Comparison of ENCODE assay signal across 13 mouse cellular contexts in genomic region chr7:25306614-25306996, GRCm38 (mm10). TPM values are rescaled to one million over a fixed set of nuclear protein-coding genes. Genes with fewer than 3 reads are reported as not detected.
A peak's percentile ranks its signal among the peaks of the same experiment; 100 is the strongest.
DNase-seq lines count a peak whose midpoint lies in the region; ATAC-seq and TF ChIP-seq lines count a peak whose summit lies in the region.
"Had no signal": no experiment of that assay in that cellular context is flagged by ENCODE, and none has a peak within 500 bp of the region (broad histone marks: within the 10 kb centered on the region; RNA-seq: fewer than 3 reads in every experiment).

No protein-coding gene starts in this region.

- peak overlapping the region; percentile 89 for H3K4me3 ChIP-seq in cerebellum, adult 2 months (replicated peaks; ENCODE audit: insufficient read depth, low read depth, low read length)
- no peak overlapping the region for H3K4me3 ChIP-seq in embryonic facial prominence, embryonic 13.5 days
- H3K4me3 ChIP-seq in hindbrain, embryonic 13.5 days, result peak overlapping the region; percentile 72
- H3K4me3 ChIP-seq in midbrain, embryonic 14.5 days (replicated peaks; ENCODE audit: low read depth, low read length), result peak overlapping the region; percentile 75

- peak overlapping the region; percentile 82; the same call in 1 of the 2 replicates for H3K27ac ChIP-seq in cerebellum, adult 2 months (ENCODE audit: insufficient read depth, low read length)
- no peak overlapping the region for H3K27ac ChIP-seq in embryonic facial prominence, embryonic 13.5 days
- peak overlapping the region; percentile 95 for H3K27ac ChIP-seq in hindbrain, embryonic 13.5 days
- peak overlapping the region; percentile 92 for H3K27ac ChIP-seq in midbrain, embryonic 14.5 days (replicated peaks; ENCODE audit: low read depth, low read length)
- H3K27ac ChIP-seq: kidney, postnatal 0 days; limb, embryonic 15.5 days; stomach, embryonic 15.5 days had no signal

- no peaks in the 10 kb centered on the region for H3K9me3 ChIP-seq in embryonic facial prominence, embryonic 13.5 days
- H3K9me3 ChIP-seq in hindbrain, embryonic 13.5 days, result no peaks in the 10 kb centered on the region
- H3K9me3 ChIP-seq in midbrain, embryonic 14.5 days (ENCODE audit: control insufficient read depth, low read length), result no peaks in the 10 kb centered on the region
- H3K9me3 ChIP-seq: limb, embryonic 15.5 days; stomach, embryonic 15.5 days had no signal

- H3K4me2 ChIP-seq in embryonic facial prominence, embryonic 13.5 days, result peak overlapping the region; percentile 93; the same call in 1 of the 2 replicates
- peak overlapping the region; percentile 80 for H3K4me2 ChIP-seq in hindbrain, embryonic 13.5 days
- peak overlapping the region; percentile 85 for H3K4me2 ChIP-seq in midbrain, embryonic 14.5 days (ENCODE audit: low read length)

- ATAC-seq in cerebellum, adult (ENCODE audit: insufficient number of reproducible peaks, low FRiP score, low TSS enrichment), result no peak
- ATAC-seq in embryonic facial prominence, embryonic 13.5 days (ENCODE audit: insufficient number of reproducible peaks, insufficient read depth, low FRiP score, low TSS enrichment, low read depth), result no peak
- ATAC-seq in hindbrain, embryonic 13.5 days (ENCODE audit: low FRiP score), result peak; percentile 17; the same call in 1 of the 2 replicates
- ATAC-seq in midbrain, embryonic 14.5 days (ENCODE audit: low FRiP score, low TSS enrichment), result no peak
- no peak for ATAC-seq in erythroid progenitor cell, adult 5-6 weeks (replicated peaks; ENCODE audit: low FRiP score, poor library complexity, severe bottlenecking)

- no peak for TF ChIP-seq POLR2A in cerebellum, adult 2 months (IDR thresholded peaks at IDR 0.05; ENCODE audit: borderline replicate concordance, insufficient read depth, low read length)

- no peak for TF ChIP-seq CTCF in cerebellum, adult 2 months (IDR thresholded peaks at IDR 0.05; ENCODE audit: borderline replicate concordance, insufficient read depth, low read depth, low read length)

- DNase-seq in cerebellum, adult 2 months, result no peak
- no peak for DNase-seq in midbrain, embryonic 14.5 days
- DNase-seq in lung, postnatal 25 days (ENCODE audit: low spot score), result no peak
- no peak for DNase-seq in left cerebral cortex, adult 9 months (ENCODE audit: low spot score in 2 of 2)
- DNase-seq: gastrocnemius, postnatal 25 days; heart, postnatal 36 days had no signal

- H3K9ac ChIP-seq in embryonic facial prominence, embryonic 13.5 days, result no peak overlapping the region
- peak overlapping the region; percentile 93 for H3K9ac ChIP-seq in hindbrain, embryonic 13.5 days
- peak overlapping the region; percentile 94 for H3K9ac ChIP-seq in midbrain, embryonic 14.5 days (replicated peaks; ENCODE audit: low read length)
- H3K9ac ChIP-seq: limb, embryonic 15.5 days; stomach, embryonic 15.5 days had no signal

- 1% methylated on average over 2 of the region's 2 CpGs for WGBS in cerebellum, adult 2 months
- 49% methylated on average over 2 of the region's 2 CpGs for WGBS in embryonic facial prominence, embryonic 13.5 days
- WGBS in hindbrain, embryonic 13.5 days, result 42% methylated on average over 2 of the region's 2 CpGs
- 35% methylated on average over 2 of the region's 2 CpGs for WGBS in midbrain, embryonic 14.5 days

- peaks cover 18% of the 10 kb centered on the region for H3K4me1 ChIP-seq in cerebellum, adult 2 months (ENCODE audit: control insufficient read depth, insufficient read depth, low read length)
- peaks cover 10% of the 10 kb centered on the region for H3K4me1 ChIP-seq in embryonic facial prominence, embryonic 13.5 days
- H3K4me1 ChIP-seq in hindbrain, embryonic 13.5 days (replicated peaks), result peaks cover 20% of the 10 kb centered on the region
- H3K4me1 ChIP-seq in midbrain, embryonic 14.5 days (ENCODE audit: control insufficient read depth, insufficient read depth, low read length), result peaks cover 7% of the 10 kb centered on the region

- no peaks in the 10 kb centered on the region for H3K27me3 ChIP-seq in cerebellum, adult 2 months (ENCODE audit: control insufficient read depth, insufficient read depth, low read length)
- peaks cover 30% of the 10 kb centered on the region for H3K27me3 ChIP-seq in embryonic facial prominence, embryonic 13.5 days
- peaks cover 29% of the 10 kb centered on the region for H3K27me3 ChIP-seq in hindbrain, embryonic 13.5 days
- H3K27me3 ChIP-seq in midbrain, embryonic 14.5 days (ENCODE audit: control insufficient read depth, insufficient read depth, low read length), result peaks cover 6% of the 10 kb centered on the region; the same call in 1 of the 2 replicates

- no peaks in the 10 kb centered on the region for H3K36me3 ChIP-seq in embryonic facial prominence, embryonic 13.5 days
- peaks cover 18% of the 10 kb centered on the region for H3K36me3 ChIP-seq in hindbrain, embryonic 13.5 days
- peaks cover 14% of the 10 kb centered on the region; the same call in 1 of the 2 replicates for H3K36me3 ChIP-seq in midbrain, embryonic 14.5 days (ENCODE audit: control insufficient read depth, insufficient read depth, low read length)
- H3K36me3 ChIP-seq: limb, embryonic 15.5 days; stomach, embryonic 15.5 days had no signal

RNA-seq across cellular contexts. Expression of gene Tmem145, which starts 0.7 kb away (rescaled TPM):
- 226 and 246 TPM in 2 replicates for polyA plus RNA-seq in cerebellum, adult 2 months (2012; rRNA removed)
- polyA plus RNA-seq in embryonic facial prominence, embryonic 13.5 days (2015; fragmentation: Nextera tagmentation; extraction: Ambion mirVana), result 2.2 and 2.5 TPM in 2 replicates
- polyA plus RNA-seq in hindbrain, embryonic 13.5 days (2015; fragmentation: Nextera tagmentation; extraction: Ambion mirVana), result 49.5 and 50.6 TPM in 2 replicates
- polyA plus RNA-seq in midbrain, embryonic 14.5 days (2014; fragmentation: Nextera tagmentation; extraction: Ambion mirVana), result 68.6 and 77.8 TPM in 2 replicates
- not detected in 2 replicates for total RNA-seq in erythroid progenitor cell, adult 5-6 weeks (2015; ENCODE audit: low replicate concordance)
- total RNA-seq in erythroid progenitor cell, adult 5-6 weeks (2017; ENCODE audit: low replicate concordance), result not detected in 2 replicates
- total RNA-seq: gastrocnemius, postnatal 25 days; heart, postnatal 36 days had no signal

RNA-seq across cellular contexts. Expression of gene Prr19, which starts 5.4 kb away (rescaled TPM):
- polyA plus RNA-seq in cerebellum, adult 2 months (2012; rRNA removed), result 0.16 and 0.20 TPM in 2 replicates
- 0.60 and 0.92 TPM in 2 replicates for polyA plus RNA-seq in embryonic facial prominence, embryonic 13.5 days (2015; fragmentation: Nextera tagmentation; extraction: Ambion mirVana)
- 2.3 TPM in 2 replicates for polyA plus RNA-seq in hindbrain, embryonic 13.5 days (2015; fragmentation: Nextera tagmentation; extraction: Ambion mirVana)
- 3.0 and 3.2 TPM in 2 replicates for polyA plus RNA-seq in midbrain, embryonic 14.5 days (2014; fragmentation: Nextera tagmentation; extraction: Ambion mirVana)
- not detected in 2 replicates for total RNA-seq in erythroid progenitor cell, adult 5-6 weeks (2015; ENCODE audit: low replicate concordance)
- not detected in 2 replicates for total RNA-seq in erythroid progenitor cell, adult 5-6 weeks (2017; ENCODE audit: low replicate concordance)
- total RNA-seq: gastrocnemius, postnatal 25 days; heart, postnatal 36 days had no signal

RNA-seq across cellular contexts. Expression of gene Pafah1b3, which starts 8.8 kb away (rescaled TPM):
- 41.9 and 42.6 TPM in 2 replicates for polyA plus RNA-seq in cerebellum, adult 2 months (2012; rRNA removed)
- 315 and 322 TPM in 2 replicates for polyA plus RNA-seq in embryonic facial prominence, embryonic 13.5 days (2015; fragmentation: Nextera tagmentation; extraction: Ambion mirVana)
- polyA plus RNA-seq in hindbrain, embryonic 13.5 days (2015; fragmentation: Nextera tagmentation; extraction: Ambion mirVana), result 619 and 632 TPM in 2 replicates
- polyA plus RNA-seq in midbrain, embryonic 14.5 days (2014; fragmentation: Nextera tagmentation; extraction: Ambion mirVana), result 630 and 836 TPM in 2 replicates
- total RNA-seq in erythroid progenitor cell, adult 5-6 weeks (2015; ENCODE audit: low replicate concordance), result 20.2 and 26.8 TPM in 2 replicates
- total RNA-seq in erythroid progenitor cell, adult 5-6 weeks (2017; ENCODE audit: low replicate concordance), result 8.9 and 17.3 TPM in 2 replicates

RNA-seq across cellular contexts. Expression of gene Megf8, which starts 10.4 kb away (rescaled TPM):
- polyA plus RNA-seq in cerebellum, adult 2 months (2012; rRNA removed), result 76.8 and 77.8 TPM in 2 replicates
- 17.6 and 18.5 TPM in 2 replicates for polyA plus RNA-seq in embryonic facial prominence, embryonic 13.5 days (2015; fragmentation: Nextera tagmentation; extraction: Ambion mirVana)
- 18.7 and 20.4 TPM in 2 replicates for polyA plus RNA-seq in hindbrain, embryonic 13.5 days (2015; fragmentation: Nextera tagmentation; extraction: Ambion mirVana)
- 21.6 and 23.2 TPM in 2 replicates for polyA plus RNA-seq in midbrain, embryonic 14.5 days (2014; fragmentation: Nextera tagmentation; extraction: Ambion mirVana)
- 0.42 TPM in 1 of 2 replicates, not detected in the other for total RNA-seq in erythroid progenitor cell, adult 5-6 weeks (2015; ENCODE audit: low replicate concordance)
- total RNA-seq in erythroid progenitor cell, adult 5-6 weeks (2017; ENCODE audit: low replicate concordance), result 0.64 TPM in 1 of 2 replicates, not detected in the other

RNA-seq across cellular contexts. Expression of gene Cic, which starts 39.1 kb away (rescaled TPM):
- polyA plus RNA-seq in cerebellum, adult 2 months (2012; rRNA removed), result 121 and 124 TPM in 2 replicates
- 46.2 and 47.4 TPM in 2 replicates for polyA plus RNA-seq in embryonic facial prominence, embryonic 13.5 days (2015; fragmentation: Nextera tagmentation; extraction: Ambion mirVana)
- polyA plus RNA-seq in hindbrain, embryonic 13.5 days (2015; fragmentation: Nextera tagmentation; extraction: Ambion mirVana), result 36.9 and 42.4 TPM in 2 replicates
- 47.3 and 52.0 TPM in 2 replicates for polyA plus RNA-seq in midbrain, embryonic 14.5 days (2014; fragmentation: Nextera tagmentation; extraction: Ambion mirVana)
- 114 and 181 TPM in 2 replicates for total RNA-seq in erythroid progenitor cell, adult 5-6 weeks (2015; ENCODE audit: low replicate concordance)
- total RNA-seq in erythroid progenitor cell, adult 5-6 weeks (2017; ENCODE audit: low replicate concordance), result 70.5 and 90.7 TPM in 2 replicates

Comparison
In these comparisons a context has a peak if more than half of its experiments do, and no peak if none do; other contexts are left out.
1. RNA of gene Tmem145, which starts 0.7 kb away (polyA plus RNA-seq): 226 to 246 TPM in cerebellum, adult 2 months, 68.6 to 77.8 TPM in midbrain, embryonic 14.5 days and 49.5 to 50.6 TPM in hindbrain, embryonic 13.5 days; 2.2 to 2.5 TPM in embryonic facial prominence, embryonic 13.5 days; every median in the first group is over 10 times any median in the second.
2. Peak in every context shown above with its lines, with median percentiles within 50 percentile points of each other: H3K4me2 ChIP-seq.